Mouse (Mus musculus) embryo, embryonic 9.5 days (tissue): ENCODE measurements around the gene Katnal1.

Experiments used
- DNase-seq: peaks from one replicate; pipeline ENCODE4 v3.0.0-alpha.2; 2017; ENCODE audit errors: extremely low spot score

Gene Katnal1

GRCm38 (mm10) chr5:148927717-148928223 is 1.4 kb downstream of the Katnal1 start:
- DNase-seq = peak; percentile 34

- DNase-seq = no peak
Observed at GRCm38 (mm10) chr5:148924586-148924985, 4.5 kb downstream of the Katnal1 start.

- no peak for DNase-seq
Observed at GRCm38 (mm10) chr5:148924051-148924450, 5.1 kb downstream of the Katnal1 start.

GRCm38 (mm10) chr5:148923408-148923807 is 5.7 kb downstream of the Katnal1 start:
- DNase-seq = no peak

- DNase-seq = no peak
Observed at GRCm38 (mm10) chr5:148922773-148923172, 6.3 kb downstream of the Katnal1 start.

- no peak for DNase-seq
Observed at GRCm38 (mm10) chr5:148918049-148918448, 11.1 kb downstream of the Katnal1 start.

GRCm38 (mm10) chr5:148916775-148917174 is 12.3 kb downstream of the Katnal1 start:
- DNase-seq = no peak

- no peak for DNase-seq
Observed at GRCm38 (mm10) chr5:148912262-148912661, 16.9 kb downstream of the Katnal1 start.

- no peak for DNase-seq
Observed at GRCm38 (mm10) chr5:148910066-148910465, 19.1 kb downstream of the Katnal1 start.

- no peak for DNase-seq
Observed at GRCm38 (mm10) chr5:148909402-148909801, 19.7 kb downstream of the Katnal1 start.

- DNase-seq = no peak
Observed at GRCm38 (mm10) chr5:148909057-148909395, 20.1 kb downstream of the Katnal1 start.

GRCm38 (mm10) chr5:148908191-148909056 is 20.7 kb downstream of the Katnal1 start:
- DNase-seq = no peak

GRCm38 (mm10) chr5:148906305-148906704 is 22.8 kb downstream of the Katnal1 start:
- DNase-seq = no peak

GRCm38 (mm10) chr5:148904846-148905245 is 24.3 kb downstream of the Katnal1 start:
- no peak for DNase-seq

GRCm38 (mm10) chr5:148899361-148899760 is 29.8 kb downstream of the Katnal1 start:
- DNase-seq = no peak

- no peak for DNase-seq
Observed at GRCm38 (mm10) chr5:148897941-148898417, 31.1 kb downstream of the Katnal1 start.

- DNase-seq = no peak
Observed at GRCm38 (mm10) chr5:148897069-148897702, 31.9 kb downstream of the Katnal1 start.

GRCm38 (mm10) chr5:148896515-148896914 is 32.6 kb downstream of the Katnal1 start:
- no peak for DNase-seq

GRCm38 (mm10) chr5:148895833-148896232 is 33.3 kb downstream of the Katnal1 start:
- no peak for DNase-seq

GRCm38 (mm10) chr5:148895034-148895433 is 34.1 kb downstream of the Katnal1 start:
- DNase-seq = no peak

GRCm38 (mm10) chr5:148890237-148890636 is 38.9 kb downstream of the Katnal1 start:
- DNase-seq = no peak

- no peak for DNase-seq
Observed at GRCm38 (mm10) chr5:148888032-148888431, 41.1 kb downstream of the Katnal1 start.
